In the genomic region with DNA sequence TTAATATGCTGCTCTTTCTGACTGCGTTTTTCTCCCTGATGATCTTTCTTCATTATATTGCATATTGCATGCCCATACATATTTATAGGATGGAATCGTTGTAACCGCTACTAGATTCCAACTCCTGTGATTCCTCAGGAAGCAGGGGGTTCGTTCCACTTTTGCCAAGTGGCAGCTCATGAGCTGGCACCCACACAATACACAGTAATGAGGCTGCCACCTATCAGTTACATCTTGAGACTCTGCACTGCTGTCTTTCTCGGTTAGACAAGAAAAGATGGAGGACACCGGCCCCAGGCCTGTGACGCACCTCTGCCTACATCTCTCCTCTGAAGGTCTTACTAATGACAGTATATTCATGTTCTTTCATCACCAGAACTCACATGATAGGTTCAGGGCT, we compare ENCODE assay signal across 12 mouse cellular contexts.
"Had no signal": no experiment of that assay in that cellular context is flagged by ENCODE, and none has a peak within 500 bp of the region (broad histone marks: within the 10 kb centered on the region; RNA-seq: fewer than 3 reads in every experiment).

No protein-coding gene starts in this region.

- H3K27me3 ChIP-seq: limb, embryonic 13.5 days; neural tube, embryonic 15.5 days had no signal

- H3K9ac ChIP-seq: limb, embryonic 13.5 days; liver, embryonic 14.5 days; neural tube, embryonic 15.5 days had no signal

- H3K9me3 ChIP-seq: limb, embryonic 13.5 days; neural tube, embryonic 15.5 days had no signal

- H3K4me2 ChIP-seq: limb, embryonic 13.5 days; neural tube, embryonic 15.5 days had no signal

- H3K4me1 ChIP-seq: limb, embryonic 13.5 days had no signal

- DNase-seq: kidney, adult 9 months; kidney, postnatal 36 days; left cerebral cortex, postnatal 4 days; lung, adult 18-20 months; right cerebral cortex, adult 18-20 months; right cerebral cortex, postnatal 25 days had no signal

- H3K36me3 ChIP-seq: neural tube, embryonic 15.5 days had no signal

- H3K4me3 ChIP-seq: limb, embryonic 13.5 days; myocyte; neural tube, embryonic 15.5 days had no signal

- H3K27ac ChIP-seq: kidney, postnatal 0 days; limb, embryonic 13.5 days; liver, embryonic 14.5 days; neural tube, embryonic 15.5 days; stomach, postnatal 0 days had no signal
